Mouse (Mus musculus) midbrain, embryonic 11.5 days (tissue): Measurements from ENCODE around the gene Fdx1. TPM values are rescaled to one million over a fixed set of nuclear protein-coding genes. Genes with fewer than 3 reads are reported as not detected.

Experiments
- ATAC-seq: fragments of 200-750 bp; cut with Nextera tagmentation; 2 replicates; pipeline ENCODE4 v1.8.0; 2017; ENCODE audit warnings: moderate TSS enrichment, moderate library complexity; ENCODE audit not compliant: low FRiP score
- DNase-seq: peaks from one replicate; pipeline ENCODE4 v3.0.0; 2015; ENCODE audit warnings: low spot score; ENCODE audit errors: missing footprints
- H3K27ac ChIP-seq: fragments of 300-500 bp; sonication (generic); 2 replicates; pipeline ENCODE4 v1.5.1; 2014; ENCODE audit warnings: low read depth, low read length
- H3K27me3 ChIP-seq: fragments of 300-500 bp; sonication (generic); 2 replicates; pipeline ENCODE4 v1.6.1; 2014; ENCODE audit warnings: mild to moderate bottlenecking, low read length, moderate library complexity, mixed read lengths; ENCODE audit not compliant: control insufficient read depth, insufficient read depth
- H3K36me3 ChIP-seq: fragments of 300-500 bp; sonication (generic); 2 replicates; pipeline ENCODE4 v1.6.1; 2014; ENCODE audit warnings: mild to moderate bottlenecking, low read length, moderate library complexity, mixed read lengths; ENCODE audit not compliant: control insufficient read depth, insufficient read depth
- H3K4me1 ChIP-seq: fragments of 300-500 bp; sonication (generic); 2 replicates; pipeline ENCODE4 v1.6.1; 2014; ENCODE audit warnings: low read length; ENCODE audit not compliant: control insufficient read depth, insufficient read depth
- H3K4me2 ChIP-seq: fragments of 300-500 bp; sonication (generic); 2 replicates; pipeline ENCODE4 v1.6.1; 2014; ENCODE audit warnings: mild to moderate bottlenecking, moderate library complexity
- H3K4me3 ChIP-seq: fragments of 300-500 bp; sonication (generic); 2 replicates; pipeline ENCODE4 v1.5.1; 2014; ENCODE audit warnings: low read depth, low read length
- H3K9ac ChIP-seq: fragments of 300-500 bp; sonication (generic); 2 replicates; pipeline ENCODE4 v1.6.1; 2014; ENCODE audit warnings: low read length
- H3K9me3 ChIP-seq: fragments of 300-500 bp; sonication (generic); 2 replicates; pipeline ENCODE4 v1.6.1; 2016; ENCODE audit warnings: low read length; ENCODE audit not compliant: control insufficient read depth
- WGBS: fragments of 180-500 bp; shearing (Covaris S2); extraction: QIAGEN DNeasy Blood & Tissue Kit; methylation state at CpG from one replicate; pipeline ENCODE4 v1.1.7; 2014; 5-methylcytosine and 5-hydroxymethylcytosine counted together
- polyA plus RNA-seq: library from polyadenylated mRNA; unstranded; fragments of >200 nt; fragmentation: Nextera tagmentation; extraction: Ambion mirVana; gene quantifications from 2 replicates; pipeline ENCODE4 v1.2.1, GENCODE M21; 2014

The Fdx1 gene
- polyA plus RNA-seq, 1 experiment from 2014 or later: 51.6 TPM

DNA sequence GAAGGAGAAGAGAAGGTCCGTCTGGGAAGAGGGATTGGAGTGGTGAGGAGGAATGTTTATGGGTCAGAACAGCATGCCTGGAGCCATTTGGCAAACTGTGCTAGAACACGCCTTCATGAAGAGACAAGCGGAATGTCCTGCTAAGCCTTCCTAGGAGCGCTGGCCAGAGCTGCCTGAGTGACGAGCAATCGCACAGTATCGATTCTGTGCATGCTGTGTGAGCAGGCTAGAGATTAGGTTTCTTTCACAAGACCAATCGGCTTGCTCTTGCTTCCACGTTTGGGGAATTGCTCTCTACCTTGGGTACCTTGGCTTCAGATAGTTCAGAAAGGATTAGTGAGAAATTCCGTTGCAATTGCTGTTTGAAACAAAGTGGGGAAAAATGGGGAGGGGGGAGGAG lies 35.2 kb downstream of the Fdx1 start:
- H3K9me3 ChIP-seq: no peaks in the 10 kb centered on the region
- no peaks in the 10 kb centered on the region for H3K36me3 ChIP-seq
- no peak overlapping the region for H3K4me2 ChIP-seq
- ATAC-seq: no peak
- peak; percentile 84 for DNase-seq
- H3K27ac ChIP-seq: peak overlapping the region; percentile 20; the same call in 1 of the 2 replicates
- no peaks in the 10 kb centered on the region for H3K4me1 ChIP-seq
- H3K4me3 ChIP-seq: no peak overlapping the region
- no peak overlapping the region for H3K9ac ChIP-seq
- H3K27me3 ChIP-seq: no peaks in the 10 kb centered on the region
- 57% methylated on average over 10 of the region's 10 CpGs for WGBS

DNA sequence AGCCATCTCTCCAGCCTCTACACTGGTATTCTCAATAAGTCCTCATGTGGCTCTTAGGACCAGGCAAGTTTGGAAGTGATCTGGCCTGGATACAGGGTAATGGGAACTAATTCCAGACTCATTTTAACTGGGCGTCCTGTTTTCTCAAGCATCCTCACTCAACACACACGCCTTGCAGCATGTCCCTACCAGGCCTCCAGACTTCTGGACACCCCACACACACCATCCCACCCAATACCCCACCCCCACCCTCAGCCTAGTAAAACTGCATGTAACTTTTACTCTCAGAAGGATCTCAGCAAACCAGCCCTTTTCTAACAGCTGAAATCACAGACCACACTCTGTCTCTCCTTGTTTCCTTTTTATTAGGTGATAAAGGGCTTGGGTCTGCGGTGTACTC lies 35.7 kb downstream of the Fdx1 start:
- WGBS: 84% methylated on average over 3 of the region's 3 CpGs
- no peak overlapping the region for H3K4me2 ChIP-seq
- no peaks in the 10 kb centered on the region for H3K36me3 ChIP-seq
- H3K9me3 ChIP-seq: no peaks in the 10 kb centered on the region
- no peak for ATAC-seq
- no peak for DNase-seq
- no peak overlapping the region; the same call in 1 of the 2 replicates for H3K27ac ChIP-seq
- H3K27me3 ChIP-seq: no peaks in the 10 kb centered on the region
- no peak overlapping the region for H3K4me3 ChIP-seq
- H3K4me1 ChIP-seq: no peaks in the 10 kb centered on the region
- H3K9ac ChIP-seq: no peak overlapping the region

DNA sequence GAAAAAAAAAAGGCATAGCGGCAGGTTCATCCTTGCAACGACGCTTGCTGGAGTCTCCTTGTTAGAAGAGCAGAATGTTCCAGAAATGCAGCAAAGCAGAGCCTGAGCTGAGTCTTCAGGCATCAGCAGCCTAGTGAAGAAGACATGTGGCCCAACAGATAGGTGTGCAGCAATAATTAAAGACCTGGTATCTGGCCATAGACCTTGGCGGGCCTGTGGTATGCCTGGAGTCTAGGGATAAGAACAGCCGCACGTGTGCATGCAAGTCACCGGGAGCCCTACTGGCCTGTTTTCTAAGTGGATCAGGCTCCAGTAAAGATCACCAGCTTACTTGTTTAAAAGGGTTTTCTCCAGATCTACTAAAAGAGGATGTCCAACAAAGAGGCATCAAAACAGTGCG lies 36.7 kb downstream of the Fdx1 start:
- no peak overlapping the region for H3K4me3 ChIP-seq
- 90% methylated on average over 8 of the region's 8 CpGs for WGBS
- no peak for ATAC-seq

DNA sequence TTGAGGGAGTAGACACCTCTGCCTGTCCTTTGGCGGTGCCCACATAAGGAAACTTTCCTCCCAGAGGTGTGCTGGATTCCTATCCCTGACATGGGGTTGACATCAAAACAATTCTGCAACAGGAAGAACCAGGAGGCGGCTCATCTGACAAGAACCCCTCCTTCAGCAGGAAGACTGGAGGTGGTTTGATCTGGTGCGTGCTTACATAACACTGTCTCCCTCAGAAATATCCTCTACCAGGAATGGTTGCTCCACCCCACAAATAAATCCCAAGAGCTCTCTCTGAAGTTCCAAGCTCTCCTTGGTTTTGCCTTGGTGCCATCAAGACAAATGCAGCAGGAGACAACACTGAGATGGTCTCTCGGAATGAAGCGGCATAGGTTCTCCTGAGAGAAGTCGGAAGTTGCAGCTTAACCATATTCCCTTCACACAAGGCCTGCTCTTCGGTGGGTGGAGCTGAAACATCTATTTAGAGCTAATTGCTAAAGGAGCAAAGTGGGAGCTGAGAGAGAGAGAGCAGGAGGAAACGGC lies 38.7 kb downstream of the Fdx1 start:
- WGBS: 90% methylated on average over 8 of the region's 8 CpGs
- H3K9ac ChIP-seq: no peak overlapping the region
- H3K27ac ChIP-seq: no peak overlapping the region
- no peak overlapping the region for H3K4me2 ChIP-seq
- H3K9me3 ChIP-seq: no peaks in the 10 kb centered on the region
- H3K36me3 ChIP-seq: no peaks in the 10 kb centered on the region
- no peaks in the 10 kb centered on the region for H3K27me3 ChIP-seq
- no peak overlapping the region for H3K4me3 ChIP-seq
- no peak for ATAC-seq
- H3K4me1 ChIP-seq: no peaks in the 10 kb centered on the region
- peak; percentile 51 for DNase-seq

More for the DNA sequence above, 36.7 kb downstream of the Fdx1 start:
- no peak overlapping the region for H3K27ac ChIP-seq
- H3K27me3 ChIP-seq: no peaks in the 10 kb centered on the region
- no peaks in the 10 kb centered on the region for H3K9me3 ChIP-seq
- DNase-seq: no peak
- no peaks in the 10 kb centered on the region for H3K36me3 ChIP-seq
- no peak overlapping the region for H3K9ac ChIP-seq
- H3K4me2 ChIP-seq: no peak overlapping the region
- no peaks in the 10 kb centered on the region for H3K4me1 ChIP-seq

DNA sequence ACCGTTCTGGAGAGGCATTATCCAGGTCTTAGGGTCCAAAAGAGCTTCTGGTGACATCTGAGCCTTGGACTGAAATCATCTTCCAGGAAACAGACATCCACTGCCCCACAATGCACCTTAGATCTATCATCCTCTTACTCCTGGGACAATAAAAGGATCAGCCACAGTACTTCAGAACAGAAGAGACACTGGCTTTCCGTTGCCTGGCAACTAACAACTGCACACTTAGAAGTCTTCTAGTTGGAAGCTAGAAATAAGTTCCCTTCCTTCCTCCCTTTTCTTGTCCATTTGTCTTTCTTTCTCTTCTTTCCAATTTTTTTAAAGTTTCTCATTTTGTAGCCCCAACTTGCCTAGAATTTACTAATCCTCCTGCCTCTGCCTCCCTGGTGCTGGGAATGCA lies 40.6 kb downstream of the Fdx1 start:
- Histone ChIP-seq H3K36me3 (no peaks in the 10 kb centered on the region), H3K27ac (no peak overlapping the region), H3K4me2 (no peak overlapping the region), H3K9me3 (no peaks in the 10 kb centered on the region), H3K27me3 (no peaks in the 10 kb centered on the region), H3K4me3 (no peak overlapping the region), H3K4me1 (no peaks in the 10 kb centered on the region), H3K9ac (no peak overlapping the region)
- no peak for ATAC-seq
- WGBS: 48% methylated on average over 2 of the region's 2 CpGs
- DNase-seq: peak; percentile 81

DNA sequence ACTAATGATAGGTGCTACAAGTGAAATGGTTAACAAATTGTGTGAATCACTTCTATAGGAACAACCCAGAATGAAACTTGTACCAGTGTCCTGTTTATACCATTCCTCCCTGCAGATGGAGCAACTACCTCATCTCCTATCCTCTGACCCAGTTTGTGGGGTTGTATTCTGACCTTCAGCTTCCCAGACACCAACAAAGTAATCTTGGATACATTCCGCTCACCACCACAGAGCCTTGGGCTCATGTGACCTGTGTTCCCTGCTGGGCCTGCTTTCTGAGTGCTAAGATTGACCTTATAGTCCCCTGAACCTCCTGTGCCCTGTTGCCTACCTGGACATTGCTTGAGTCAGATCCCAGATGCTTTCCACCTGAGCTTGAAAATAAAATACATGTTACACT lies 47.8 kb downstream of the Fdx1 start:
- H3K9me3 ChIP-seq: no peaks in the 10 kb centered on the region
- 74% methylated on average over 1 of the region's 1 CpGs for WGBS
- DNase-seq (no peak), ATAC-seq (no peak)
- H3K36me3 ChIP-seq: no peaks in the 10 kb centered on the region
- no peak overlapping the region for H3K27ac ChIP-seq
- no peak overlapping the region for H3K9ac ChIP-seq
- H3K4me2 ChIP-seq: no peak overlapping the region
- H3K4me1 ChIP-seq: no peaks in the 10 kb centered on the region
- no peaks in the 10 kb centered on the region for H3K27me3 ChIP-seq
- H3K4me3 ChIP-seq: no peak overlapping the region

DNA sequence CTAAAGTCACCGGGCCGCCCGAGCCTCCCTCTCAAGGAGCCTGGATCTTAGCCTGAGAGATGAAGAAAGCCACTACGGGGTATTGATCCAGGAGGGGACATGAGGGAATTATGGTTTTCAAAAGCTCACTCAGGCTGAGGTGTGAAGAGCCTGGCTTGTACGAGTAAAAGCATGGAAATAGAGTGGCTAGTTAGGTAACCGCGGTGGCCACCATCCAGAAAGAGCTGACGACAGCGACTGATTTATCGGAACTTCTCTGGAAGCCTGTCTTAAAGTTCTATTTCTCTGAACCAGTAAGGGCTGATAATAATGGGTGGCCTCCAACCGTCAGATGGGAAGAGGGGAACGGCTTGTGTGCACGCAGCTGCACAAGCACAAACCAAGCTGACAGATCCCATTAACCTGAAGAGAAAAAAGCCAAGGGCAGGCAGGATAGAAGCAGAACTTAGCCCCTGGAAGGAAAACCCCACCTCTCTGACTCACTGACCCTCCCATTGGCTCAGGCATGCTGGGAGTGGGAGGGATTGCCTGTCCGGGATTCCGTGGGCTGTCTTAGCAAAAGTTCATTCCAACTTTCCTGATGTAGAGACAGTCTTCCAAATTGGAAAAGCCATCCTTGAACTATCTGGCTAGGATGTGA lies 48.8 kb downstream of the Fdx1 start:
- Histone ChIP-seq H3K4me1 (no peaks in the 10 kb centered on the region), H3K27ac (no peak overlapping the region), H3K36me3 (no peaks in the 10 kb centered on the region), H3K27me3 (no peaks in the 10 kb centered on the region), H3K4me2 (no peak overlapping the region), H3K9me3 (no peaks in the 10 kb centered on the region), H3K4me3 (no peak overlapping the region), H3K9ac (no peak overlapping the region)
- DNase-seq: peak; percentile 44
- 79% methylated on average over 15 of the region's 15 CpGs for WGBS
- ATAC-seq: no peak

DNA sequence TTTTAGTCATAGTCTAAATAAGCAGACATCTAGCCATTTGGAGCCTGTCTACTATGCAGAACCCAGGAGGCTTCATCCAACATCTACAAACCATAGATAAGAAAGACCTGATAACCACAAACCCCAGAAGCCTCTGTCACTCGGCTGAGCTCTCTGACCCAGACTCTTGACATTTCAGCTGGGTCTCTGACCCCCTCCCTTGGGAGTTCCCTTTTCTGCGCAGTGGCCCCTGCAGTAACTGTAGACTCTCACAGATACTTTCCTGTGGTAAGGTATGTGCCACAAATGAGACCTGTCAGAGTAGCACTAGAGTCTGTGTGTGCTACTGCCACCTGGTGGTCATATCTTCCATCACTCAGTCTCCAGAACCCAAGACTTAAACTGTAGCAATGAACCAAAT lies 54.5 kb downstream of the Fdx1 start:
- Histone ChIP-seq H3K9me3 (no peaks in the 10 kb centered on the region), H3K4me3 (no peak overlapping the region), H3K27ac (no peak overlapping the region), H3K4me1 (no peaks in the 10 kb centered on the region), H3K4me2 (no peak overlapping the region), H3K27me3 (no peaks in the 10 kb centered on the region), H3K36me3 (no peaks in the 10 kb centered on the region), H3K9ac (no peak overlapping the region)
- DNase-seq (peak; percentile 97), ATAC-seq (peak; percentile 64)
- WGBS: 20% methylated on average over 2 of the region's 2 CpGs

DNA sequence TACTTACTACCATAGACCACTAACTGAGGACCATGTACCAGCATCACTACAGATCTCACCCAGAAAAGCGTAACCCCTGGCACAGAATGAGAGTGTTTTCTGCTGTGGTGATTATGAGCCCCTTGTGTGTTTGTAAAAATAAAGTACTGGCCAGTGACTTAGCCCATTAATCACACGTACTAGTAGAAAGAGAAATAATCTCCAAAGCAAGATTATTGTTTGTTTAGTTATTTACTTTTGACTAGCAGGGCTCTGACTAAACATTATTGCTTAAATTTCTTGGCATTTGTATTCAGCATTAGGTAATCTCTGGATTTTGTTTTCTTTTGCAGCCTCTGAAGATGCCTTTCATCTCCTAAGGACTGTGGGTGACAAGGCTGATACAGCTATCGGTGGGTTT lies 55.1 kb downstream of the Fdx1 start:
- no peaks in the 10 kb centered on the region for H3K27me3 ChIP-seq
- no peaks in the 10 kb centered on the region for H3K36me3 ChIP-seq
- no peak overlapping the region for H3K27ac ChIP-seq
- 86% methylated on average over 3 of the region's 3 CpGs for WGBS
- H3K4me1 ChIP-seq: no peaks in the 10 kb centered on the region
- no peaks in the 10 kb centered on the region for H3K9me3 ChIP-seq
- no peak overlapping the region for H3K4me2 ChIP-seq
- H3K4me3 ChIP-seq: no peak overlapping the region
- ATAC-seq (no peak), DNase-seq (peak; percentile 78)
- H3K9ac ChIP-seq: no peak overlapping the region
